Mouse (Mus musculus) CH12.LX (cell line): ENCODE measurements around the gene Serpinf2.

ENCODE experiments used
- BHLHE40 ChIP-seq: IDR thresholded peaks from 2 replicates; pipeline ENCODE4 v1.6.1; 2011; ENCODE audit warnings: mild to moderate bottlenecking, low read depth, low read length, improper control_type of control experiment
- EP300 ChIP-seq: IDR thresholded peaks from 2 replicates; pipeline ENCODE4 v1.6.1; 2011; ENCODE audit warnings: low read length, improper control_type of control experiment
- MAFK ChIP-seq: IDR thresholded peaks from 2 replicates; pipeline ENCODE4 v1.6.1; 2011; ENCODE audit warnings: low read length, improper control_type of control experiment; ENCODE audit not compliant: insufficient replicate concordance
- POLR2A ChIP-seq: IDR thresholded peaks from 2 replicates; pipeline ENCODE4 v1.6.1; 2011; ENCODE audit warnings: low read depth, mild to moderate bottlenecking, improper control_type of control experiment, low read length

- TF ChIP-seq POLR2A (no peak), EP300 (no peak), BHLHE40 (no peak), MAFK (no peak)
Measured at GRCm38 (mm10) chr11:75452081-75452480, 12.7 kb upstream of the Serpinf2 start.
